Comparison of ENCODE assay signal across 8 mouse cellular contexts in genomic region chr2:84798493-84798921, GRCm38 (mm10). TPM values are rescaled to one million over a fixed set of nuclear protein-coding genes. Genes with fewer than 3 reads are reported as not detected.
A peak's percentile ranks its signal among the peaks of the same experiment; 100 is the strongest.
DNase-seq lines count a peak whose midpoint lies in the region; ATAC-seq and TF ChIP-seq lines count a peak whose summit lies in the region.

Gene Ube2l6, plus strand, starts transcription at chr2:84798828.

- H3K4me2 ChIP-seq in hindbrain, embryonic 15.5 days = peak within 1 kb of the TSS; percentile 95

- peaks cover 9% of the 10 kb centered on the region for H3K4me1 ChIP-seq in hindbrain, embryonic 15.5 days (replicated peaks)

- no peak for TF ChIP-seq CTCF in gastrocnemius, adult 2 months (IDR thresholded peaks at IDR 0.05)

- 0% methylated on average over 21 of the region's 21 CpGs for whole genome bisulfite sequencing in hindbrain, embryonic 15.5 days

- no peaks in the 10 kb centered on the region for H3K9me3 ChIP-seq in hindbrain, embryonic 15.5 days

- no peaks in the 10 kb centered on the region for H3K27me3 ChIP-seq in hindbrain, embryonic 15.5 days

- ATAC-seq in common myeloid progenitor, adult 5-6 weeks (replicated peaks; ENCODE audit: low read depth, poor library complexity, severe bottlenecking) = peak; percentile 82
- ATAC-seq in hindbrain, embryonic 15.5 days (ENCODE audit: low FRiP score, low read depth) = peak; percentile 74

- H3K9ac ChIP-seq in hindbrain, embryonic 15.5 days = peak within 1 kb of the TSS; percentile 62

- peak within 1 kb of the TSS; percentile 81 for H3K27ac ChIP-seq in gastrocnemius, adult 2 months
- H3K27ac ChIP-seq in hindbrain, embryonic 15.5 days (replicated peaks) = peak within 1 kb of the TSS; percentile 47

- peak; percentile 50 for DNase-seq in adipocyte (ENCODE audit: low spot score)
- peak; percentile 78 for DNase-seq in gastrocnemius, adult 2 months
- peak; percentile 46 to 48 for DNase-seq in layer of hippocampus, postnatal 25 days (ENCODE audit: extremely low spot score in 1 of 2, low spot score in 1 of 2)
- DNase-seq in lung, postnatal 25 days (ENCODE audit: low spot score) = peak; percentile 70
- DNase-seq in right cerebral cortex, adult 2 months (ENCODE audit: low spot score in 2 of 2) = peak; percentile 71 to 72
- peak; percentile 74 for DNase-seq in urinary bladder, postnatal 14 days (ENCODE audit: low spot score)

- H3K36me3 ChIP-seq in hindbrain, embryonic 15.5 days = no peaks in the 10 kb centered on the region

- intact Hi-C loops in gastrocnemius, adult 2 months (cut with DNase I) = loop anchor here (5.0 kb wide), 2 partner anchors 56 to 341 kb away; partner anchors contain the start of gene Gm19426

- H3K4me3 ChIP-seq in gastrocnemius, adult 2 months = peak within 1 kb of the TSS; percentile 88
- H3K4me3 ChIP-seq in hindbrain, embryonic 15.5 days = peak within 1 kb of the TSS; percentile 56

RNA-seq across cellular contexts. Expression of gene Ube2l6, which starts in this region (rescaled TPM):
- 20.6 and 24.7 TPM in 2 replicates for total RNA-seq in common myeloid progenitor, adult 5-6 weeks (2017)
- total RNA-seq in gastrocnemius, adult 2 months (2021) = 1 to 10 TPM; 2.0 to 3.8 TPM
- polyA plus RNA-seq in hindbrain, embryonic 15.5 days (2015; fragmentation: Nextera tagmentation; extraction: Ambion mirVana) = 23.2 and 26.7 TPM in 2 replicates
- 1 to 10 TPM; 3.9 to 4.3 TPM for total RNA-seq in layer of hippocampus, postnatal 25 days (2021)

Comparison
In these comparisons a context has a peak if more than half of its experiments do, and no peak if none do; other contexts are left out.
1. Peak in every context shown above with its lines: DNase-seq, ATAC-seq, H3K4me3 ChIP-seq and H3K27ac ChIP-seq.